Mouse (Mus musculus): ENCODE data around the gene Ptk6. TPM values are rescaled to one million over a fixed set of nuclear protein-coding genes. Genes with fewer than 3 reads are reported as not detected.
"Not testable (repeated sequence)": the region's sequence is repeated elsewhere in the genome, so short reads cannot be mapped to it uniquely, and the experiment has no call there.

Ptk6 gene
- total and polyA plus RNA-seq, 3 experiments = 0.22 TPM; not detected in 2

- Histone ChIP-seq H3K9me3 (replicated peaks) (no peaks in the 10 kb centered on the region), H3K4me3 (ENCODE audit: low read depth, low read length) (no peak overlapping the region), H3K4me1 (ENCODE audit: insufficient read depth, low read depth, low read length) (peaks cover 8% of the 10 kb centered on the region), H3K36me3 (replicated peaks) (peaks cover 17% of the 10 kb centered on the region), H3K27me3 (ENCODE audit: insufficient read depth, low read length) (peaks cover 34% of the 10 kb centered on the region)
- TF ChIP-seq TAL1 (conservative IDR thresholded peaks at IDR 0.05; ENCODE audit: low read depth, low read length) = no peak
- TF ChIP-seq GATA1 (IDR thresholded peaks at IDR 0.05; ENCODE audit: borderline replicate concordance, low read length) = no peak
- no peak for TF ChIP-seq CTCF (IDR thresholded peaks at IDR 0.05; ENCODE audit: low read depth, low read length)
- no peak for TF ChIP-seq GATA2 (IDR thresholded peaks at IDR 0.05; ENCODE audit: borderline replicate concordance, low read depth, low read length)
- TF ChIP-seq POLR2AphosphoS5 (IDR thresholded peaks at IDR 0.05; ENCODE audit: insufficient replicate concordance, low read depth, low read length) = no peak
- ATAC-seq (ENCODE audit: extremely low read depth, insufficient number of reproducible peaks, low FRiP score, poor library complexity, severe bottlenecking) = no peak
- DNase-seq (ENCODE audit: low spot score) = no peak
These were observed 9.5 kb downstream of the Ptk6 start for GRCm38 (mm10) chr2:181193044-181193443.

GRCm38 (mm10) chr2:181191936-181192335, 10.7 kb downstream of the Ptk6 start:
- peaks cover 17% of the 10 kb centered on the region for H3K36me3 ChIP-seq (replicated peaks)
- H3K4me1 ChIP-seq (ENCODE audit: insufficient read depth, low read depth, low read length) = peaks cover 16% of the 10 kb centered on the region
- peaks cover 30% of the 10 kb centered on the region for H3K27me3 ChIP-seq (ENCODE audit: insufficient read depth, low read length)
- DNase-seq (ENCODE audit: low spot score) = no peak
- TF ChIP-seq POLR2AphosphoS5 (IDR thresholded peaks at IDR 0.05; ENCODE audit: insufficient replicate concordance, low read depth, low read length) = no peak
- no peak for TF ChIP-seq GATA1 (IDR thresholded peaks at IDR 0.05; ENCODE audit: borderline replicate concordance, low read length)
- no peak for TF ChIP-seq GATA2 (IDR thresholded peaks at IDR 0.05; ENCODE audit: borderline replicate concordance, low read depth, low read length)
- no peak for TF ChIP-seq CTCF (IDR thresholded peaks at IDR 0.05; ENCODE audit: low read depth, low read length)
- no peak for TF ChIP-seq TAL1 (conservative IDR thresholded peaks at IDR 0.05; ENCODE audit: low read depth, low read length)
- no peak for ATAC-seq (ENCODE audit: extremely low read depth, insufficient number of reproducible peaks, low FRiP score, poor library complexity, severe bottlenecking)
- no peak overlapping the region for H3K4me3 ChIP-seq (ENCODE audit: low read depth, low read length)
- H3K9me3 ChIP-seq (replicated peaks) = no peaks in the 10 kb centered on the region

GRCm38 (mm10) chr2:181191385-181191784, 11.2 kb downstream of the Ptk6 start:
- Histone ChIP-seq H3K36me3 (replicated peaks) (peaks cover 17% of the 10 kb centered on the region), H3K27me3 (ENCODE audit: insufficient read depth, low read length) (peaks cover 25% of the 10 kb centered on the region), H3K4me1 (ENCODE audit: insufficient read depth, low read depth, low read length) (peaks cover 22% of the 10 kb centered on the region)
- ATAC-seq (ENCODE audit: extremely low read depth, insufficient number of reproducible peaks, low FRiP score, poor library complexity, severe bottlenecking); H3K4me3 ChIP-seq (ENCODE audit: low read depth, low read length); DNase-seq (ENCODE audit: low spot score); H3K9me3 ChIP-seq (replicated peaks): not testable (repeated sequence)

- Histone ChIP-seq H3K4me1 (ENCODE audit: insufficient read depth, low read depth, low read length) (peaks cover 24% of the 10 kb centered on the region), H3K27me3 (ENCODE audit: insufficient read depth, low read length) (peaks cover 15% of the 10 kb centered on the region; the same call in 1 of the 2 replicates), H3K4me3 (ENCODE audit: low read depth, low read length) (no peak overlapping the region), H3K9me3 (replicated peaks) (no peaks in the 10 kb centered on the region), H3K36me3 (replicated peaks) (peaks cover 17% of the 10 kb centered on the region)
- DNase-seq (ENCODE audit: low spot score) (no peak), ATAC-seq (ENCODE audit: extremely low read depth, insufficient number of reproducible peaks, low FRiP score, poor library complexity, severe bottlenecking) (no peak)
- TF ChIP-seq TAL1 (conservative IDR thresholded peaks at IDR 0.05; ENCODE audit: low read depth, low read length) = no peak
- no peak for TF ChIP-seq GATA2 (IDR thresholded peaks at IDR 0.05; ENCODE audit: borderline replicate concordance, low read depth, low read length)
- no peak for TF ChIP-seq CTCF (IDR thresholded peaks at IDR 0.05; ENCODE audit: low read depth, low read length)
- no peak for TF ChIP-seq POLR2AphosphoS5 (IDR thresholded peaks at IDR 0.05; ENCODE audit: insufficient replicate concordance, low read depth, low read length)
- TF ChIP-seq GATA1 (IDR thresholded peaks at IDR 0.05; ENCODE audit: borderline replicate concordance, low read length) = no peak
These were observed 13.3 kb downstream of the Ptk6 start for GRCm38 (mm10) chr2:181189321-181189720.

- Histone ChIP-seq H3K9me3 (replicated peaks) (no peaks in the 10 kb centered on the region), H3K4me1 (ENCODE audit: insufficient read depth, low read depth, low read length) (peaks cover 24% of the 10 kb centered on the region), H3K4me3 (ENCODE audit: low read depth, low read length) (peak overlapping the region; percentile 21; the same call in 1 of the 2 replicates), H3K36me3 (replicated peaks) (peaks cover 17% of the 10 kb centered on the region), H3K27me3 (ENCODE audit: insufficient read depth, low read length) (peaks cover 10% of the 10 kb centered on the region; the same call in 1 of the 2 replicates)
- ATAC-seq (ENCODE audit: extremely low read depth, insufficient number of reproducible peaks, low FRiP score, poor library complexity, severe bottlenecking) = no peak
- no peak for DNase-seq (ENCODE audit: low spot score)
- TF ChIP-seq POLR2AphosphoS5 (IDR thresholded peaks at IDR 0.05; ENCODE audit: insufficient replicate concordance, low read depth, low read length) = no peak
- no peak for TF ChIP-seq GATA1 (IDR thresholded peaks at IDR 0.05; ENCODE audit: borderline replicate concordance, low read length)
- no peak for TF ChIP-seq GATA2 (IDR thresholded peaks at IDR 0.05; ENCODE audit: borderline replicate concordance, low read depth, low read length)
- TF ChIP-seq TAL1 (conservative IDR thresholded peaks at IDR 0.05; ENCODE audit: low read depth, low read length) = no peak
- no peak for TF ChIP-seq CTCF (IDR thresholded peaks at IDR 0.05; ENCODE audit: low read depth, low read length)
These were observed 13.9 kb downstream of the Ptk6 start for GRCm38 (mm10) chr2:181188681-181189080.

- H3K4me3 ChIP-seq (ENCODE audit: low read depth, low read length) = peak within 1 kb of the TSS; percentile 86
- H3K36me3 ChIP-seq (replicated peaks) = peaks cover 17% of the 10 kb centered on the region
- H3K27me3 ChIP-seq (ENCODE audit: insufficient read depth, low read length) = peaks cover 8% of the 10 kb centered on the region; the same call in 1 of the 2 replicates
- peaks cover 24% of the 10 kb centered on the region for H3K4me1 ChIP-seq (ENCODE audit: insufficient read depth, low read depth, low read length)
- ATAC-seq (ENCODE audit: extremely low read depth, insufficient number of reproducible peaks, low FRiP score, poor library complexity, severe bottlenecking) (peak; percentile 92), DNase-seq (ENCODE audit: low spot score) (peak; percentile 98)
- H3K9me3 ChIP-seq (replicated peaks) = no peaks in the 10 kb centered on the region
- TF ChIP-seq GATA2 (IDR thresholded peaks at IDR 0.05; ENCODE audit: borderline replicate concordance, low read depth, low read length) (no peak), GATA1 (IDR thresholded peaks at IDR 0.05; ENCODE audit: borderline replicate concordance, low read length) (no peak), TAL1 (conservative IDR thresholded peaks at IDR 0.05; ENCODE audit: low read depth, low read length) (no peak), CTCF (IDR thresholded peaks at IDR 0.05; ENCODE audit: low read depth, low read length) (no peak), POLR2AphosphoS5 (IDR thresholded peaks at IDR 0.05; ENCODE audit: insufficient replicate concordance, low read depth, low read length) (no peak)
These were observed 15.2 kb downstream of the Ptk6 start, which contains the start of gene Ppdpf for GRCm38 (mm10) chr2:181187121-181188000. Gene Ppdpf (plus strand): TSS chr2:181187247.

Data from G1E (cell line).